Mouse (Mus musculus): ENCODE results near the gene Srcin1.

Srcin1 gene

DNA sequence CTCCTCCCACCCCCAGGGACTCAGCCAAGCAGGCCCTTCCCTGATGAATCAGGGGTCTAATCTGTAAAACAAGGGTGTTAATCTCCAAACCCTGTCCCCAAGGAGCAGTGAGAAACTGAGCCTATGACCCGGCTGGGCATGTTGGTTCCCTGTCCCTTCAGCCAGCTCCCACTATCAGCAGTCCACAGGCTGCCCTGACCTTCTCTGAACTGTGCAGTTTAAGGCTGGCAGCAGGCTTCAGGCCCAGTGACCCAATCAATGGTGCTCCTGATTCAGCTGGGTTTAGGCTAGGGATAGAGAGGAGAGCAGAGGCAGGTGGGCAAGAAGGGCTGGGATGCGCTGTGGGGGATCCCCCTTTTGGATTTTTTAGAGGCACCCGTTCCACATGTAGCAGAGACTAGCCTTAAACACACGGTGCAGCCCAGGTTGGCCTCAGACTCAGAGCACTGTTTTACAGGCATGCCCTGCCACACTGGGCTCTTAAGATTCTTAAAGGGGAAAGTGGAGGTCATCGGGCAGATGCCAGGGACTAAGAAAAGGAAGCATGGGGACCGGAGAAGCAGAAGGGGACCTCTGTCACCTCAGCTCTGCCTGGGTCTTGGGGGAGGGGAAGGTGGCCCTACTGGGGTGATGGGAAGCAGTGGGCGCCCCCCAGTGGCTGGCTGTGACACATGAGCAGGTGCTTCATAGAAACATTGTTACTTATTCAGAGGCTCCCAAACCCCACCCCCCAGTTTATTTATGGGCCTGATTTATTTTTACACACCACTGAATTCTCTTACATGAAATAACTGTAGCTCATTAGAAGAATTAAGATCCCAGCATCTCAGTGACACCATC, 19.2 kb downstream of the Srcin1 start:
- DNase-seq (ENCODE audit: low spot score in 2 of 2) = peak; percentile 29 to 72

GRCm38 (mm10) chr11:97555144-97555543, 20.8 kb downstream of the Srcin1 start:
- DNase-seq (ENCODE audit: low spot score in 2 of 2) = no peak

GRCm38 (mm10) chr11:97552151-97552550, 23.8 kb downstream of the Srcin1 start:
- DNase-seq (ENCODE audit: low spot score in 2 of 2) = no peak

DNA sequence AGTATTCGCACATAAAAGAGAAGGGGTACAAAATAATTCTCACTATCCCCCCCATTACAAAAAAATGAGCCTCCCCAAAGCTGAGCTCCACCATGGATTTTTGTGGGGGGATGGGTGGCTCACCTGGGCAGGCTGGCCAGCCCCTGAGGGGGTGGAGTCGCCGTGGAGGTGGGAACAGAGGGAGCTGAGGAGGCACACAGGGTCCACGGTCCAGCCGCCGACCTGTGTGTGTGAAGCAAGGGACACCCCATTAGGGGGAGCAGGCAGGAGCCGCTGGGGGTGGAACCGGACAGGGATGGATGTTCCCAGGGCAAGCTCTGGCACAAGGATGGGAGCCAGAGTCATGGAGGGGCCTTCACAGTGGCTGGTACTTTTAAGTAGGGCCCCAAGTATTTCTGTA, 27.2 kb downstream of the Srcin1 start:
- no peak for DNase-seq (ENCODE audit: low spot score in 2 of 2)

- DNase-seq (ENCODE audit: low spot score in 2 of 2) = no peak
Measured at GRCm38 (mm10) chr11:97547957-97548706, 27.9 kb downstream of the Srcin1 start.

DNA sequence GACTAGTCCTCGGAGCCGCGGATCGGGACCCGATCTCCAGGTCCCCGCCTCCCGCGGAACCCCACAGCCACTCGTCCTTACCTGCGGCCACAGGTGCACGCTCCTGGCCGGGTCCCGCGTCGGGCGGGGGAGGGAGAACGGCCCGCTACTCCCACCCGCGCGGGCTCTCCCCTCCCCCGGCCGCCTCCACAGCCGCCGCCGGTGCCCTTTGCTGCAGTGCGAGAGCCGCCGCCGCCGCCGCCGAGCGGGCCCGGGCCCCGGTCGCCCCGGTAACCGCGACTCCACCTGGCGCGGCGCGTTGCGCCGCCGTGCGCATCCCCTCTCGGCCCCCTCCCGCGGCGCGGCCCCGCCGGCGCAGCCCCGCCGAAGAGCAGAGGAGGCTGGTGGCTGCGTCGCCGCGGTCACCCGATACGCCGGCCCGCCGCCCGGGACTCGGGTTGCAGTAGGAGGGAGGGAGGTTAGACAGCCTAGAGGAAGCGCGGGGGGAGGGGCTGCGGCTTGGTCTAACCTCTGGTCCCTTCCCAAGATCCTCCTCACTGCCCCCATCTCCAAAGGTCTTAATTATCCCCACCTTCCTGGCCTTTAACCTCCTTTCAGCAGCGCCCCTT, 29.1 kb downstream of the Srcin1 start:
- no peak for DNase-seq (ENCODE audit: low spot score in 2 of 2)

DNA sequence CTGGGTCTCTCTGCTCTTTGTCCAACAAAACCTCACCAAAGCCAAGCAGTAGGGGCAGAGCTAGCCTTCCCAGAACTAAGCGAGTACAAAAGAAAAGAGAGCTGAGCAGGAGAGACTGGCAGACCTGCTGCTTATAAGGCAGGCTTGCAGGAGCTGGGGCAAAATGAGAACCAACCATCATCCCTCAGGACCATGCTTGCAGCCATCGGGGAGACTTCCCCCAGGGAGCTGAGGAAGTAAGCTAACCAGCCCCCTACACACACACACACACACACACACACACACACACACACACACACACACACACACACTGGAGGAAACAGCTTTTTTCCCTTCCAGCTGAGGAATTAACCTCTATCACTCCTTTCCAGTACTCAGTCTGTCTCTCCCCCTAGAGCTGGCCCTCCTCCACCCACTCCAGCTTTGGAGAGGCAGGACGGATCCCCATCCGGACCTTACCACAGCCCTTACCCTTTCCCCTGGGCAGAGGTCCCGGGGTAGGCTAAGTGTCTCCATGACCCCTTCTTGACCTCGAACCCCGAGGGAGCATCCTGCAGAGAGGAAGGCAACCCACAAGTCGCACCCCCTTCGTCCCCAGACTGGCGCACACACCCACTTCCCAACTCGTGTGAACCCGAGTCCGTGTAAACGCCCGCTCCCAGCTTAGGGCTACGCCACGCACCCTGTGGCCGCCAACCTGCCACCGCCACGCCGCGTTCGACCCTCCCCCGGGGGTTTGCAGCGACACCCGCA, 30.0 kb downstream of the Srcin1 start:
- no peak for DNase-seq (ENCODE audit: low spot score in 2 of 2)

DNA sequence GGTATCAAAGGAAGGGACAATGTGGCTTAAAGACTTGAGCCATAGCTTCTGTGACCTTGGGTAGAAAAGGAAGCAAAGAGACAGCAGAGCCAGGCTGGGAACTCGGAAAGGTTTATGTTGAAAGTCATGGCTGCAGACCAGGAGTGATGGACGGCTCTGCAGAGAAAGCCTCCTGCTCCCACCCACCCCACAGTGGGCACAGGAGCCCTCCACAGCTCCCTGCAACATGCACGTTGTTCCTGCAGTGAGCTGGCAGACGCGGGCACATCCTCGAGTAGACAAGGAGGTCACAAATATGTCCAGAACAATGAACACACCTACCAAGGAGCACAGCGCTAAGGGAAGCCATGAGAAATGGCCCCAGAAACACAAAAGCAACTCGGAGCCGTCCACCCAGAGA, 32.1 kb downstream of the Srcin1 start:
- DNase-seq (ENCODE audit: low spot score in 2 of 2) = no peak

DNA sequence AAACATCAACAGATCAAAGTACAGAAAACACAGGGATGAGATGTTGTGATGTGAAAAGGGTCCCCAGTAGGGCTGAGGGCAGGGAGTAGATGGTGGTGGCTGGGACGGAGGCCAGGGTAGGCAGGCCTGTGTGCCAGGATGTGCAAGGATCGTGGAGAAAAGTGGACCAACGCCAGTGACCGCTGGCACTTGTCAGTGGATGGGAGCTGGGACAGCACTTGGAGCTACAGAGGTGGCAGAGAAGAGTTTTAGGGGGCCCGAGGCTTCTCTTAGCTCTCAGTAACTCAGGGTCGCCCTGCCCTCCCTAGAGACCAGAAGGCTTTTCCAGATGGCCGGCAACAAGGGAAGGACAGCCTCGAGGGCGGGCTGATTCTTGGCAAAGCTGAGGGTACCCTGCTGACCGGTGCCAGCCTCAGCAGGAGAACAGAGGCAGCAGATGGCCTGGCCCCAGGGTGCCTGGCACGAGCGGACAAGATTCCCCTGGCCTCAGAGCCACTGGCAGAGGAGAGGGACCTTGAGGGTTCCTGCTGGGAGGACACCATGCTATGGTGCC, 32.7 kb downstream of the Srcin1 start:
- DNase-seq (ENCODE audit: low spot score in 2 of 2) = no peak

DNA sequence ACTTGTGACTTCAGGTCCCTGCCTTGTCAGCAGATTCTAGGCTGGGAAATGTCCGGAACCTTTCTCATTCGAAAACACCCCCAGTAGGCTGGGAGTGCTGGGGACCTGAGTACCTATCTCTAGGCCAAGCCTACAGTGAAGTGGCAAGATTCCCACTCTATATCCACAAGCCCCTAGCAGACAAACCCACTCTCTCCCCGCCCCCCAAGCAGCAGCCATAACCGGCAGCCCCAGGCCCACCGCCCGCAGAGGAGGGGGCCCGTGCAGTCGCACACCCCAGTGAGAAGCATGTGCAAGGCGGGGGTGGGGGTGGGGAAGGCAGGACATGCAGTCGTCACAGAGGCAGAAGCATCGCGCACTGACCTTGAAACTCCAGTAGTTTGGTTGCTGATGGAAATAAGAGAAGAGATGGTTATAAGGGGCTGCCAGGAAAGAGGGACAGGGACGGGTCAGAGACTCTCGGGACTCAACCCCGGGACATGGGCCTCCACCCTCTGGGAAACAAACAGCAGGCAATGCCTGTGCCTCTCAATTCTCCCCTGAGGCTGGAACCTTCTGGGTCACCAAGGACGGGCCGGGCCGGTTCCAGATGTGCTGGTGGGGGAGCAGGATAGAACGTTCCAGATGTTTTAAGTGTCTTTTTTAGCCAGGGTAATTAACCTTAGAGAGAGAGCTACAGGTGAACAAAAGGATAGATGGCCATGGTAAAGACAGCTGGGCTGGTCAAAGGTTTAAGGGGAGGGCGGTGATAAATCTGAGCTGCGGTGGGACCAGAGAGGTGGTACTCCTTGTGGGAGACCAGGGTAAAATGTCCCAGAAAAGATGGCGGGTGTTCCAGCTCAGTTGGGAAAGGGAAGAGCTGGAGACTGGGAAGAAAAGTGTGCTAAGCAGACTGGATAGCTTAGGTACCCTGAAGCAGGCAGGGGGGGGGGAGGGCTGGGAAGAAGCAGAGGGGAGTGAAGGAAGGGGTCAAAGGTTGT, 33.5 kb downstream of the Srcin1 start:
- DNase-seq (ENCODE audit: low spot score in 2 of 2) = no peak

- DNase-seq (ENCODE audit: low spot score in 2 of 2) = no peak
Measured at GRCm38 (mm10) chr11:97540604-97541003, 35.4 kb downstream of the Srcin1 start.

- no peak for DNase-seq (ENCODE audit: low spot score in 2 of 2)
Measured at GRCm38 (mm10) chr11:97540136-97540535, 35.9 kb downstream of the Srcin1 start.

DNA sequence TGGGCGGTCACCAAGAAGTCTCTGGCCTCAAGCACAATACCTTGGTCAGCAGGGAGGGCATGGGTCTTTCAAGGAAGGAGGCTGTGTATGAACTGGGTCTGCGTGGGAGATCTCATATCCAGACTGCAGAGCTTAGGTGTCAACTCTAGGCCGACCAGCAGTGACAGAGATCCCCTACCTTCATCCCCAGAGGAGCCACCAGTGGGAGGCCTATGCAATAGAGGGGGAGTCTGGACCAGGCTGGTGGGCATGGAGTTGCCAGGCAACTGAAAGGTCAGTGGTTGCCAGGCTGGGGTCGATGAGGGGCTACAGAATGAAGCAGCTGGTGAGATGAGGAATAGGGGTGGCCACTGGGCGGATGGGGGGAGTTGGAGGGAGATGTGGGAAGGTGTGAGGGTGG, 36.4 kb downstream of the Srcin1 start:
- DNase-seq (ENCODE audit: low spot score in 2 of 2) = no peak

DNA sequence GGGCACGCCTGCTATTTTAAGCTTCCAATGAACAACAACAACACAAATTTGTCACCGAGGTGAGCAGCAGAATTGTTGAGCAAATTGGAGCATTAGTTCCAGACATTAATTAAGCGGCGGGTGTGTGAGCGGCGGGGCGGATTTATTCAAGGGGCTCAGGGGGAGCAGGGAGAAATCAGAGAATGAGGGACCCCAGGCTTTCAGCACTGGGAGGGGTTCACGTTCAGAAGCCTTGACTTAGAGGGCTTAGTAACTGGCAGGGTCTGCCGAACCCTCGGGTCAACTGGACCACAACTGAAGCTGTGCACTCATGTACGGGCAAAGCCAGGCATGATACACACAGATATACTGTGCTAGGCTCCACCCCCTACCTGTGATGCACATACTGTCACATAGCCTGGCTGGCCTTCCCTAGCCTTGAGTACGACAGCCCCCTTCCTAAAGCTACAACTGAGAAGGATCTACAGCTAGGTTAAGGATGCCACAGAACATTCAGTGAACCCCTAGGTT, 38.4 kb downstream of the Srcin1 start:
- DNase-seq (ENCODE audit: low spot score in 2 of 2) = no peak

DNA sequence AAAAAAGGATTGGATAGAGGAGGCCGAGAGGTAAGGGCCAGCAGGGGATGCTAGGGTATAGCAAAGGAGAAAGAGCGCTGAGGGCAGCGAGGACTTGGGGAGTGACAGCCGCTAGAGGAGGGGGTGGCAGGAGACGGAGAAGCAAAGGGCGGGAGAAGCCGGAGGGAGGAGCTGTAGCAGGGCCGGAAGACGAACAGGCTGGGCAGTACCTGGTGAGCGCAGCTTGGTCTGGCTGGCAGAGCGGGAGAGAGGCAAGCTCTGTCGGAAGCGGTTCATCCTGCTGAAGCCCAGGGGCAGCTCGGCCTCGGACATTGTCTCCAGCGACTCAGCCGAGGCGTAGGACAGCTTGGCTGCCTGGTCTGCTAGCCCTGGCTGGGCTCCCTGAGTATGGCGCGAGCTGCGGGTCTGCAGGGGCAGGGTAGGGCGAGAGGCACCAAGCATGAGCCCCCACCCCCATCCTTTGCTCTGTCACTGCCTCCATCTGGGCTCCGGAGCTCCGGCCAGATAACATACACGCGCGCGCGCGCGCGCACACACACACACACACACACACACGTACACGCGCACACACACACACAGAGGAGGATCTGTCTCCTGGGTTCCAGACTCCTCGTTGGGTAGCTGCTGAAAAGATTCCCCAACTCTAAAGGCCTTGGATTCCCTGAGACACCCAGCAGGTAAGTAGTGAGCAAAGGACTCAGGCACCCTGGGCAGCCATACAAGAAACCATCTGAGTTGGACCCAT, 39.0 kb downstream of the Srcin1 start:
- DNase-seq (ENCODE audit: low spot score in 2 of 2) = no peak

DNA sequence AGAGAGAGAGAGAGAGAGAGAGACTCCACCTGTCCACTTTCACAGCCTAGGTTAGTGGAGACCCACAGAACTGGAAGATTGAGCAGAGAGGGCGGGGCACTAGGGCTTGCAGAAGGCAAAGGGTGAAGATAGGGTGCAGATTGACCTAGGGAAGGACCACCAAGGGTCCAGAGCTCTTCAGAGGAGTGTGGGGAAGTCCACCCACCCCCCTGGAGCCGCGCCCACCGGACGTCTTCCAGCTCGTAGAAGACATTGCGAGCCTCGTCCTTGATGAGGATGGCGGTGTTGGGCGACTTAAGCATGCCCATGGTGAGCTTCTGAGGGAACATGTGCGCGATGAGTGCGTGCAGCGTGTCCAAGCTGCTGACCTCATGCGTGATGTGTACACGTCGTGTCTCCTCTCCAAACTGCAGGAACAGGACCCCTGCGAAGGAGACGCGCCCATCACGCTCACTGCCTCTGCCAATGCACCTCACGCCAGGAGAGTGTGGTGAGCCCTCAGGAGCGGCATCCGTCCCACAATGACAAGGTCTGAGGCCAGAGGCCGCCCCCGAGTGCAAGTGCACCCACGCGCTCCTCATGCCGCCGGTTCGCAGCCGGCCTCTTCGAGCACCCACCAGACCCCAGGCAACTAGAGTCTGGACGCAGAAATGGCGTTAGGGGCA, 39.8 kb downstream of the Srcin1 start:
- no peak for DNase-seq (ENCODE audit: low spot score in 2 of 2)

DNA sequence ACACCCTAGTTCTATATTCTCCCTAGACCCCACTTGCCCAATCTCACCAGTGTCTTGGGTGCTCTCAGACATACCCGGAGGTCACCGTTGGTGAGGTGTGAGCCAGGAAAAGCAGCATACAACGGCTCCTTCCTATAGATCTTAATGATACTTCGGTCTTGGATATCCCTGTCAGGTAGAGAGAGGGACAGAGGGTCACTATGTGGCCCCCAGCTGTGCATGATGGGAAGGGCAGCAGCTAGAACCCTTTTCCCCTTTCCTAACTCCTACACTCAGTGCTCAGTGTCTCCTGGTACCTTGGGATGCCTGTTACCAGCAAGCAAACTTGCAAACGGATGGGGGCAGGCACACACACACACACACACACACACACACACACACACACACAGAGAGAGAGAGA, 40.3 kb downstream of the Srcin1 start:
- no peak for DNase-seq (ENCODE audit: low spot score in 2 of 2)

DNA sequence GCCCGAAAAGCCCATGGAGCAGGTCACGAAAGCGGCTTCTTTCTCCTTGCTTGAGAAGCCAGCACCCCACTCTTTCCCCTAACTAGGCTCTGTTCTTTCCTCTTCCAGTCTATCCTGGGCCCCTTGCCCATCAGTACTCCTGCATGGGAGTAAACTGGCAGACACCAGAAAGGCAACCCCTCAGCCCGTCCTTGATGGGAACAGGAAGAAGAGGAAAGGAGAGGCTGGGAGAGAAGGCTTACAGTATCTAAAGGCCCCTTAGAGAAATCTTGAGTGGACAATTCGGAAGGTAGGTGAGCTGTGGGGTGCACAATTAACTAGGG, 40.7 kb downstream of the Srcin1 start:
- no peak for DNase-seq (ENCODE audit: low spot score in 2 of 2)
